Mouse (Mus musculus): Measurements from ENCODE around the gene Fmn2.

DNA sequence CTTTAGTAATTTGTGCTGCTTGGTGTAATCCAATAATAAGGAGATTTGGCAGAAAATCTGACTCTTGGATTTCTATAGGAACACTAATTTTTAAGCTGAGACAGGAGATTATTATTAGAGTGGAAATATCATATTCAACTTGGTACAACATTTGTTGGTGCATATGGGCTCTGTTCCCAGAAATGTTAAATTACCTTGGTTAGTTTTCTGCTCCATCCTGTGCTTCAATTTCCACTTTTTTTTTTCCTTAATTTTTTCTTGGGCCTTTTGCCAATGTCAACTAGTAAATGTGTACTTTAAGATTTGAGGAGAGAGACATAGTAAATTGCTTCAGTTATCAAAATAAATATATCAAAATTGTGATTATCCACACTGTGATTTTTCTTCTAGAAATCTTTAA is 163.5 kb downstream of the Fmn2 start:
- TF ChIP-seq CTCF (IDR thresholded peaks at IDR 0.05; ENCODE audit: low read depth, low read length), result no peak
- TF ChIP-seq GATA1 (IDR thresholded peaks at IDR 0.05; ENCODE audit: borderline replicate concordance, low read length), result no peak
- no peak for TF ChIP-seq TAL1 (conservative IDR thresholded peaks at IDR 0.05; ENCODE audit: low read depth, low read length)
